Mouse (Mus musculus) liver, adult 2 months (tissue): ENCODE results near the gene Phldb2. TPM values are rescaled to one million over a fixed set of nuclear protein-coding genes. Genes with fewer than 3 reads are reported as not detected.

Experiments used
- DNase-seq: peaks from one replicate; pipeline ENCODE4 v3.0.0-alpha.2; 2011; ENCODE audit warnings: low read depth, low spot score; ENCODE audit errors: extremely low read depth
- H3K27ac ChIP-seq: fragments of 200-500 bp; replicated peaks from 2 replicates; pipeline ENCODE4 v1.5.1; 2012; ENCODE audit warnings: low read depth, mild to moderate bottlenecking, control low read depth, inconsistent platforms, low read length; ENCODE audit not compliant: insufficient read depth
- H3K27me3 ChIP-seq: fragments of 200-500 bp; 2 replicates; pipeline ENCODE4 v1.6.1; 2012; ENCODE audit warnings: mild to moderate bottlenecking, moderate library complexity, low read length, inconsistent platforms; ENCODE audit not compliant: control insufficient read depth, insufficient read depth
- H3K36me3 ChIP-seq: fragments of 200-500 bp; 2 replicates; pipeline ENCODE4 v1.6.1; 2012; ENCODE audit warnings: low read length, inconsistent platforms; ENCODE audit not compliant: control insufficient read depth, insufficient read depth
- H3K4me1 ChIP-seq: fragments of 200-500 bp; 2 replicates; pipeline ENCODE4 v1.6.1; 2011; ENCODE audit warnings: low read length; ENCODE audit not compliant: control insufficient read depth, insufficient read depth
- H3K4me3 ChIP-seq: fragments of 200-500 bp; 2 replicates; pipeline ENCODE4 v1.5.1; 2011; ENCODE audit warnings: low read depth, mild to moderate bottlenecking, control low read depth, low read length, moderate library complexity; ENCODE audit not compliant: insufficient read depth
- H3K79me2 ChIP-seq: fragments of 200-500 bp; 2 replicates; pipeline ENCODE4 v1.6.1; 2012; ENCODE audit warnings: inconsistent platforms, mild to moderate bottlenecking, low read length, moderate library complexity; ENCODE audit not compliant: control insufficient read depth, insufficient read depth
- H3K9ac ChIP-seq: fragments of 200-500 bp; 2 replicates; pipeline ENCODE4 v1.6.1; 2012; ENCODE audit warnings: low read depth, mild to moderate bottlenecking, control low read depth, inconsistent platforms, low read length
- CTCF ChIP-seq: fragments of 200-500 bp; IDR thresholded peaks from 2 replicates; pipeline ENCODE4 v1.5.1; 2011; ENCODE audit warnings: low read depth, low read length, control low read depth
- POLR2A ChIP-seq: fragments of 200-500 bp; IDR thresholded peaks from 2 replicates; pipeline ENCODE4 v1.6.1; 2011; ENCODE audit warnings: low read length, control low read depth; ENCODE audit not compliant: insufficient read depth; ENCODE audit errors: extremely low read depth
- WGBS: fragments of 180-500 bp; shearing (Covaris S2); methylation state at CpG from one replicate; pipeline ENCODE4 v1.1.7; 2018; 5-methylcytosine and 5-hydroxymethylcytosine counted together
- polyA plus RNA-seq: library from polyadenylated mRNA; depleted of rRNA; stranded (reverse); fragments of >200 nt; gene quantifications from 2 replicates; pipeline ENCODE4 v1.2.3, GENCODE M21; 2012; rRNA removed
- total RNA-seq: library from RNA; depleted of rRNA; stranded (reverse); fragments of >200 nt; gene quantifications from 2 replicates; pipeline ENCODE4 v1.2.3, GENCODE M21; 2014; rRNA removed

The Phldb2 gene
- total and polyA plus RNA-seq, 2 experiments: 19.1 to 58.3 TPM

DNA sequence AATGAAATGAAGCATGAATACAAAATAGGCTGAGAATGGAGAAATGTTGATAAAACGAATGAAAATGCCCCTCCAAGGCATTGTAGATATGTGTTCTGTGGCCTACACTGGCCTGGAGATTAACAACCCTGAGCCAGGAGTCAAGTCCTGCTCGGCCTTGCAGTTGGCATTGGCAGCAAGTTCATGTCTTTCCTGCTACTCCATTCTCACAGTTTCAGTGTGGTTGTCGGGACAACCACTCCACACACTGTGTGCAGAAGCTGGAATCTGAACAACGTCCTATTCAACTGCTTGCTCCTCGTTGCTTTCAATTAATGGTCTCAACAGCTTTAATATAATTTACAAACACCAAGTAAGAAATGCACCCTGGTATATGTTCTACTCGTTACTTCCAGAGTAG lies 255.4 kb downstream of the Phldb2 start:
- no peak for TF ChIP-seq POLR2A
- no peak for TF ChIP-seq CTCF
- WGBS: 70% methylated on average over 6 of the region's 6 CpGs
- Histone ChIP-seq H3K27ac (no peak overlapping the region), H3K9ac (no peak overlapping the region), H3K4me1 (peaks cover 4% of the 10 kb centered on the region; the same call in 1 of the 2 replicates), H3K27me3 (no peaks in the 10 kb centered on the region), H3K4me3 (no peak overlapping the region), H3K79me2 (no peaks in the 10 kb centered on the region), H3K36me3 (no peaks in the 10 kb centered on the region)
- DNase-seq: no peak

Other genes with a start within 250 kb of the Phldb2 start
- gene Tagln3, start 229.0 kb downstream of the Phldb2 start, total RNA-seq: 0.54 and 0.55 TPM in 2 replicates
- gene Tagln3, start 229.0 kb downstream of the Phldb2 start, polyA plus RNA-seq: 0.09 and 0.43 TPM in 2 replicates
- gene Abhd10, start 210.6 kb downstream of the Phldb2 start, total RNA-seq: 4.6 and 7.2 TPM in 2 replicates
- gene Abhd10, start 210.6 kb downstream of the Phldb2 start, polyA plus RNA-seq: 2.5 and 5.1 TPM in 2 replicates
- gene Plcxd2, start 56.6 kb upstream of the Phldb2 start, total RNA-seq: 40.7 and 43.6 TPM in 2 replicates
- 20.2 and 20.8 TPM in 2 replicates for gene Plcxd2, start 56.6 kb upstream of the Phldb2 start, polyA plus RNA-seq
- gene Cd96, start 166.7 kb upstream of the Phldb2 start, total RNA-seq: 0.18 and 0.34 TPM in 2 replicates
- gene Cd96, start 166.7 kb upstream of the Phldb2 start, polyA plus RNA-seq: 0.06 TPM in 1 of 2 replicates, not detected in the other
- 93.1 and 93.3 TPM in 2 replicates for gene Gm4737, start 201.5 kb upstream of the Phldb2 start, total RNA-seq
- gene Gm4737, start 201.5 kb upstream of the Phldb2 start, polyA plus RNA-seq: 252 and 284 TPM in 2 replicates